Mouse (Mus musculus) stomach, embryonic 14.5 days (tissue): ENCODE measurements at regions not wholly inside any gene's neighbourhood (a gene's known extent, or its start where the extent isn't known, plus 50 kb on each side); places are given as distances from the start of the nearest gene placed in this dataset.

ENCODE experiments used
- ATAC-seq: fragments of 200-750 bp; cut with Nextera tagmentation; 2 replicates; pipeline ENCODE4 v1.8.0; 2017; ENCODE audit warnings: low read depth, moderate TSS enrichment; ENCODE audit not compliant: insufficient number of reproducible peaks, insufficient read depth, low FRiP score
- H3K27ac ChIP-seq: fragments of 300-500 bp; sonication (generic); 2 replicates; pipeline ENCODE4 v1.5.1; 2014; ENCODE audit warnings: mild to moderate bottlenecking, low read length, moderate library complexity, mixed read lengths
- H3K27me3 ChIP-seq: fragments of 300-500 bp; sonication (generic); 2 replicates; pipeline ENCODE4 v1.6.1; 2014; ENCODE audit warnings: low read length, control low read depth, mixed read lengths; ENCODE audit not compliant: control insufficient read depth, insufficient read depth
- H3K36me3 ChIP-seq: fragments of 300-500 bp; sonication (generic); 2 replicates; pipeline ENCODE4 v1.6.1; 2014; ENCODE audit warnings: mild to moderate bottlenecking, control low read depth, low read length, moderate library complexity, mixed read lengths; ENCODE audit not compliant: control insufficient read depth, insufficient read depth
- H3K4me1 ChIP-seq: fragments of 300-500 bp; sonication (generic); 2 replicates; pipeline ENCODE4 v1.6.1; 2014; ENCODE audit warnings: low read length, control low read depth, mixed read lengths; ENCODE audit not compliant: control insufficient read depth, insufficient read depth
- H3K4me2 ChIP-seq: fragments of 300-500 bp; sonication (generic); replicated peaks from 2 replicates; pipeline ENCODE4 v1.6.1; 2014; ENCODE audit warnings: low read depth, low read length, control low read depth
- H3K4me3 ChIP-seq: fragments of 300-500 bp; sonication (generic); 2 replicates; pipeline ENCODE4 v1.5.1; 2014; ENCODE audit warnings: low read depth, low read length, control low read depth
- H3K9ac ChIP-seq: fragments of 300-500 bp; sonication (generic); replicated peaks from 2 replicates; pipeline ENCODE4 v1.6.1; 2014; ENCODE audit warnings: low read depth, mild to moderate bottlenecking, control low read depth, low read length, moderate library complexity, mixed read lengths
- H3K9me3 ChIP-seq: fragments of 300-500 bp; sonication (generic); 2 replicates; pipeline ENCODE4 v1.6.1; 2016; ENCODE audit warnings: low read depth, low read length, control low read depth; ENCODE audit not compliant: control insufficient read depth
- WGBS: fragments of 180-500 bp; shearing (Covaris S2); extraction: QIAGEN DNeasy Blood & Tissue Kit; methylation state at CpG from one replicate; pipeline ENCODE4 v1.1.7; 2014; 5-methylcytosine and 5-hydroxymethylcytosine counted together

GRCm38 (mm10) chr10:102763696-102764095, 251.7 kb downstream of the Rassf9 start:
- WGBS, result 62% methylated on average over 4 of the region's 4 CpGs
- no peak overlapping the region for H3K9ac ChIP-seq
- no peaks in the 10 kb centered on the region for H3K36me3 ChIP-seq
- H3K4me2 ChIP-seq, result no peak overlapping the region
- H3K27ac ChIP-seq, result no peak overlapping the region
- H3K9me3 ChIP-seq, result no peaks in the 10 kb centered on the region
- no peak overlapping the region for H3K4me3 ChIP-seq
- no peaks in the 10 kb centered on the region for H3K4me1 ChIP-seq
- H3K27me3 ChIP-seq, result no peaks in the 10 kb centered on the region
- ATAC-seq, result no peak

- Histone ChIP-seq H3K36me3 (no peaks in the 10 kb centered on the region), H3K4me3 (no peak overlapping the region), H3K9ac (no peak overlapping the region), H3K4me2 (no peak overlapping the region), H3K27me3 (no peaks in the 10 kb centered on the region), H3K27ac (no peak overlapping the region), H3K4me1 (no peaks in the 10 kb centered on the region), H3K9me3 (no peaks in the 10 kb centered on the region)
- ATAC-seq, result no peak
- WGBS, result 65% methylated on average over 2 of the region's 2 CpGs
Measured at GRCm38 (mm10) chr10:102762378-102762777, 250.4 kb downstream of the Rassf9 start.

- Histone ChIP-seq H3K9me3 (no peaks in the 10 kb centered on the region), H3K27ac (no peak overlapping the region), H3K4me3 (no peak overlapping the region), H3K27me3 (no peaks in the 10 kb centered on the region), H3K4me1 (no peaks in the 10 kb centered on the region), H3K4me2 (no peak overlapping the region), H3K36me3 (no peaks in the 10 kb centered on the region), H3K9ac (no peak overlapping the region)
- WGBS, result 38% methylated on average over 3 of the region's 3 CpGs
- peak; percentile 33; the same call in 1 of the 2 replicates for ATAC-seq
Measured at GRCm38 (mm10) chr10:102735207-102735606, 223.2 kb downstream of the Rassf9 start.

DNA sequence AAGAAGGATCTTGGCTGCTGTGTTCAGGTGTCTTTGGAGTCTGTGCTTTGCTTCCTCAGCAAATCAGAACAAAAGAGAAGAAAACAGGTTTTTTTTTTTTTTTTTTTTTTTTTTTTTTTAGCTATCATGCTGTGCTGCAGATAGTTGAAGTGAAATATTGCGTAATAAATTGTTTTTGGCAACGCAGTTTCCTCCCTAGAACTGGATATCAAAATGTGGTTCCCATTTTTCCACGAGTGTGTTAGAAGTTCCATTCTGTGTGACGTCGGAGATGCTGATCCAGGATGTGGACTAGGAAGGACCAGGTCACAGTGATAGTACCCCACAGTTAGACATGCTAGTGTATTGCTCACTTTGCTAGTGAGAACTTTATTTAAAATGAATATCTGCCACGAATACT, 220.4 kb downstream of the Rassf9 start:
- no peak overlapping the region for H3K4me2 ChIP-seq
- no peaks in the 10 kb centered on the region for H3K27me3 ChIP-seq
- 82% methylated on average over 6 of the region's 6 CpGs for WGBS
- H3K27ac ChIP-seq, result no peak overlapping the region
- ATAC-seq, result no peak
- H3K4me3 ChIP-seq, result no peak overlapping the region
- H3K9ac ChIP-seq, result no peak overlapping the region
- H3K4me1 ChIP-seq, result no peaks in the 10 kb centered on the region
- no peaks in the 10 kb centered on the region for H3K36me3 ChIP-seq
- H3K9me3 ChIP-seq, result no peaks in the 10 kb centered on the region

GRCm38 (mm10) chr10:102712263-102712662, 200.2 kb downstream of the Rassf9 start:
- no peak overlapping the region for H3K4me3 ChIP-seq
- WGBS, result 75% methylated on average over 2 of the region's 2 CpGs
- no peak overlapping the region for H3K27ac ChIP-seq
- no peak overlapping the region for H3K4me2 ChIP-seq
- no peak overlapping the region for H3K9ac ChIP-seq
- no peaks in the 10 kb centered on the region for H3K27me3 ChIP-seq
- no peaks in the 10 kb centered on the region for H3K36me3 ChIP-seq
- ATAC-seq, result no peak
- no peaks in the 10 kb centered on the region for H3K9me3 ChIP-seq
- H3K4me1 ChIP-seq, result no peaks in the 10 kb centered on the region

DNA sequence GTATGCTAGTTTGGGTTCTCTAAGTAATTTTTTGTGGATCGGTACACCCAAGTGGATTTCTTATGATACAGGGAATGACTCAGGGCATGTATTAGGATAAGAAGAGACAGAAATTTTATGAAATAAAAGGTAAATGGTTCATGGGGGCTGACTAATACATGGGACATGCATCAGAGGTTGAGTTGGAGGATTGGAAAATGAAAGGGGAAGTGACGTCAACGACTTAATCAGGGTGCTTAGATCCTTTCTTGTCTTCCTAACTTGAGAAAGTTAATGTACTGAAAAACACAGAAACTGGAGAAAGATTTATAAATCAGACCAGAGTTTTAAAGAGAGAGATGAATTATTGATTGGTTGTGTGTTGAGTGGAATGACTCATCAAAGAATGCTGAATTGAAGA, 193.8 kb downstream of the Rassf9 start:
- Histone ChIP-seq H3K27ac (no peak overlapping the region), H3K27me3 (no peaks in the 10 kb centered on the region), H3K4me1 (no peaks in the 10 kb centered on the region), H3K9ac (no peak overlapping the region), H3K4me3 (no peak overlapping the region), H3K9me3 (no peaks in the 10 kb centered on the region), H3K36me3 (no peaks in the 10 kb centered on the region), H3K4me2 (no peak overlapping the region)
- 88% methylated on average over 3 of the region's 3 CpGs for WGBS
- ATAC-seq, result no peak

- H3K4me1 ChIP-seq, result no peaks in the 10 kb centered on the region
- H3K4me3 ChIP-seq, result no peak overlapping the region
- 84% methylated on average over 2 of the region's 2 CpGs for WGBS
- H3K9me3 ChIP-seq, result no peaks in the 10 kb centered on the region
- H3K4me2 ChIP-seq, result no peak overlapping the region
- no peaks in the 10 kb centered on the region for H3K27me3 ChIP-seq
- no peak overlapping the region for H3K27ac ChIP-seq
- ATAC-seq, result 0 out of 2 replicates have a peak, but pooled peaks have one; percentile 14
- no peaks in the 10 kb centered on the region for H3K36me3 ChIP-seq
- no peak overlapping the region for H3K9ac ChIP-seq
Measured at GRCm38 (mm10) chr10:102694810-102695209, 182.8 kb downstream of the Rassf9 start.

- H3K9ac ChIP-seq, result no peak overlapping the region
- H3K4me1 ChIP-seq, result no peaks in the 10 kb centered on the region
- H3K27ac ChIP-seq, result no peak overlapping the region
- no peak overlapping the region for H3K4me3 ChIP-seq
- no peak overlapping the region for H3K4me2 ChIP-seq
- H3K9me3 ChIP-seq, result no peaks in the 10 kb centered on the region
- ATAC-seq, result no peak
- no peaks in the 10 kb centered on the region for H3K27me3 ChIP-seq
- no peaks in the 10 kb centered on the region for H3K36me3 ChIP-seq
- 52% methylated on average over 1 of the region's 1 CpGs for WGBS
Measured at GRCm38 (mm10) chr10:102689966-102690365, 177.9 kb downstream of the Rassf9 start.

- no peaks in the 10 kb centered on the region for H3K27me3 ChIP-seq
- WGBS, result 60% methylated on average over 14 of the region's 14 CpGs
- no peaks in the 10 kb centered on the region for H3K4me1 ChIP-seq
- no peaks in the 10 kb centered on the region for H3K36me3 ChIP-seq
- no peaks in the 10 kb centered on the region for H3K9me3 ChIP-seq
- H3K4me2 ChIP-seq, result no peak overlapping the region
- no peak overlapping the region for H3K27ac ChIP-seq
- H3K9ac ChIP-seq, result no peak overlapping the region
- no peak for ATAC-seq
- no peak overlapping the region for H3K4me3 ChIP-seq
Measured at GRCm38 (mm10) chr10:102686667-102687397, 174.8 kb downstream of the Rassf9 start.
